Mouse (Mus musculus): ENCODE measurements around the gene E030025P04Rik. TPM values are rescaled to one million over a fixed set of nuclear protein-coding genes. Genes with fewer than 3 reads are reported as not detected.

E030025P04Rik gene
- polyA plus RNA-seq, 1 experiment from 2014 or later, result not detected

GRCm38 (mm10) chr11:109172224-109172623, 28.1 kb upstream of the E030025P04Rik start:
- ATAC-seq (ENCODE audit: low FRiP score, low TSS enrichment), result no peak
- Histone ChIP-seq H3K27me3 (ENCODE audit: control insufficient read depth, insufficient read depth, low read length) (no peaks in the 10 kb centered on the region), H3K9me3 (ENCODE audit: control insufficient read depth, low read length) (peaks cover 4% of the 10 kb centered on the region), H3K36me3 (ENCODE audit: control insufficient read depth, insufficient read depth, low read length) (no peaks in the 10 kb centered on the region), H3K4me3 (ENCODE audit: low read length) (no peak overlapping the region), H3K27ac (ENCODE audit: low read depth, low read length) (no peak overlapping the region), H3K4me2 (replicated peaks; ENCODE audit: low read depth, low read length) (no peak overlapping the region), H3K9ac (ENCODE audit: low read depth, low read length) (no peak overlapping the region), H3K4me1 (ENCODE audit: control insufficient read depth, insufficient read depth, low read length) (no peaks in the 10 kb centered on the region)
- 92% methylated on average over 1 of the region's 1 CpGs for WGBS

DNA sequence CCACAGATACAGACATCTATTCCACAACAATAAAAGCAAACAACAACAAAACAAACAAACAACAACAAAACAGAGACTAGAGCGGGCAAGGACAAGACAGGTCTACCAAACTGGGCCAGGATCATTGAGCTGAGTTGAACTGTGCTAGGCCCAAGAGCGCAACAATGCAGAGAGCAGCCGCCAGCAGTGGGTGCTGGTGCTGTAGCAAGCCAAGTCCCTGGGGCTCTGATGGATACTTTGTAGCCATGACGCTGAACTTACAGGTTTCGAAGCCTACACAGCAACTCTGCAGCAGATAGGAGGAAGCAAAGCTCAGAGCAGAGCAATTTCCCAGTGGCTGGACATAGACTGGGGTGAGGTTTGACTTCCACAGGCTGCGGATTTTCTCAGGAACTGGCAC, 26.6 kb upstream of the E030025P04Rik start:
- no peak for ATAC-seq (ENCODE audit: low FRiP score, low TSS enrichment)
- 92% methylated on average over 6 of the region's 6 CpGs for WGBS
- Histone ChIP-seq H3K27me3 (ENCODE audit: control insufficient read depth, insufficient read depth, low read length) (no peaks in the 10 kb centered on the region), H3K4me1 (ENCODE audit: control insufficient read depth, insufficient read depth, low read length) (no peaks in the 10 kb centered on the region), H3K9ac (ENCODE audit: low read depth, low read length) (no peak overlapping the region), H3K36me3 (ENCODE audit: control insufficient read depth, insufficient read depth, low read length) (no peaks in the 10 kb centered on the region), H3K4me3 (ENCODE audit: low read length) (no peak overlapping the region), H3K27ac (ENCODE audit: low read depth, low read length) (no peak overlapping the region), H3K9me3 (ENCODE audit: control insufficient read depth, low read length) (peaks cover 4% of the 10 kb centered on the region), H3K4me2 (replicated peaks; ENCODE audit: low read depth, low read length) (no peak overlapping the region)

- H3K4me2 ChIP-seq (replicated peaks; ENCODE audit: low read depth, low read length), result no peak overlapping the region
- no peak overlapping the region for H3K4me3 ChIP-seq (ENCODE audit: low read length)
- no peak for ATAC-seq (ENCODE audit: low FRiP score, low TSS enrichment)
- no peak overlapping the region for H3K27ac ChIP-seq (ENCODE audit: low read depth, low read length)
- no peaks in the 10 kb centered on the region for H3K36me3 ChIP-seq (ENCODE audit: control insufficient read depth, insufficient read depth, low read length)
- no peak overlapping the region for H3K9ac ChIP-seq (ENCODE audit: low read depth, low read length)
- no peaks in the 10 kb centered on the region for H3K27me3 ChIP-seq (ENCODE audit: control insufficient read depth, insufficient read depth, low read length)
- H3K9me3 ChIP-seq (ENCODE audit: control insufficient read depth, low read length), result no peaks in the 10 kb centered on the region
- H3K4me1 ChIP-seq (ENCODE audit: control insufficient read depth, insufficient read depth, low read length), result no peaks in the 10 kb centered on the region
- 59% methylated on average over 5 of the region's 5 CpGs for WGBS
Observed at GRCm38 (mm10) chr11:109157694-109158093, 13.5 kb upstream of the E030025P04Rik start.

DNA sequence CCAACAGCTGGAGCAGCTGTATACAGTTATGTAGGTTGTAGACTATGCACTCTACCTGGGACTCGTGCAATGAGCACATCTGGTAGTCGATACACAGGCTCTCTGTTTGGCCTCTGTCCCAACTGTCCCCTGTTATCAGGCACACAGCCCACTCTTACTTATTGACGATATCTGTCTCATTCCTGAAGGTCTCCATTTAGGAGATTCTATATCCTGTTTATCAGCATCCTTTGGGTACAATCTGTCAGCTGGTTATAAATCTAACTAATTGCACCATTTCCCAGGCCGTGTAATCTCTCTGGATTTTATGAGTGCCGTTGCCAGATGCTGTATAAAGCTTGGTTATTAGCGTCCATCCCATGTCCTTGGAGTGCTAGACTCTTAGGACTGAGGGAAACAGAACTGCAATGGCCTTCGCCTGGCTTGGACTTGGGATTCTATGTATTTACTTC, 747 bp upstream of the E030025P04Rik start:
- no peak for ATAC-seq (ENCODE audit: low FRiP score, low TSS enrichment)
- Histone ChIP-seq H3K4me3 (ENCODE audit: low read length) (no peak overlapping the region), H3K4me1 (ENCODE audit: control insufficient read depth, insufficient read depth, low read length) (no peaks in the 10 kb centered on the region), H3K27ac (ENCODE audit: low read depth, low read length) (no peak overlapping the region), H3K9ac (ENCODE audit: low read depth, low read length) (no peak overlapping the region), H3K36me3 (ENCODE audit: control insufficient read depth, insufficient read depth, low read length) (no peaks in the 10 kb centered on the region), H3K9me3 (ENCODE audit: control insufficient read depth, low read length) (no peaks in the 10 kb centered on the region), H3K27me3 (ENCODE audit: control insufficient read depth, insufficient read depth, low read length) (no peaks in the 10 kb centered on the region), H3K4me2 (replicated peaks; ENCODE audit: low read depth, low read length) (no peak overlapping the region)
- 50% methylated on average over 7 of the region's 7 CpGs for WGBS

GRCm38 (mm10) chr11:109126482-109126881, 17.7 kb downstream of the E030025P04Rik start:
- Histone ChIP-seq H3K4me3 (ENCODE audit: low read length) (no peak overlapping the region), H3K27ac (ENCODE audit: low read depth, low read length) (no peak overlapping the region), H3K36me3 (ENCODE audit: control insufficient read depth, insufficient read depth, low read length) (no peaks in the 10 kb centered on the region), H3K9me3 (ENCODE audit: control insufficient read depth, low read length) (peaks cover 3% of the 10 kb centered on the region; the same call in 1 of the 2 replicates), H3K4me2 (replicated peaks; ENCODE audit: low read depth, low read length) (no peak overlapping the region), H3K4me1 (ENCODE audit: control insufficient read depth, insufficient read depth, low read length) (no peaks in the 10 kb centered on the region), H3K9ac (ENCODE audit: low read depth, low read length) (no peak overlapping the region), H3K27me3 (ENCODE audit: control insufficient read depth, insufficient read depth, low read length) (no peaks in the 10 kb centered on the region)
- WGBS, result 53% methylated on average over 7 of the region's 7 CpGs
- ATAC-seq (ENCODE audit: low FRiP score, low TSS enrichment), result no peak

GRCm38 (mm10) chr11:109125451-109125850, 18.7 kb downstream of the E030025P04Rik start:
- H3K4me2 ChIP-seq (replicated peaks; ENCODE audit: low read depth, low read length), result no peak overlapping the region
- no peaks in the 10 kb centered on the region for H3K36me3 ChIP-seq (ENCODE audit: control insufficient read depth, insufficient read depth, low read length)
- H3K4me3 ChIP-seq (ENCODE audit: low read length), result no peak overlapping the region
- peaks cover under 1% of the 10 kb centered on the region; the same call in 1 of the 2 replicates for H3K9me3 ChIP-seq (ENCODE audit: control insufficient read depth, low read length)
- no peak overlapping the region for H3K9ac ChIP-seq (ENCODE audit: low read depth, low read length)
- H3K27ac ChIP-seq (ENCODE audit: low read depth, low read length), result no peak overlapping the region
- WGBS, result 83% methylated on average over 5 of the region's 5 CpGs
- ATAC-seq (ENCODE audit: low FRiP score, low TSS enrichment), result no peak
- no peaks in the 10 kb centered on the region for H3K27me3 ChIP-seq (ENCODE audit: control insufficient read depth, insufficient read depth, low read length)
- H3K4me1 ChIP-seq (ENCODE audit: control insufficient read depth, insufficient read depth, low read length), result no peaks in the 10 kb centered on the region

GRCm38 (mm10) chr11:109124284-109124683, 19.9 kb downstream of the E030025P04Rik start:
- no peak overlapping the region for H3K4me2 ChIP-seq (replicated peaks; ENCODE audit: low read depth, low read length)
- H3K9ac ChIP-seq (ENCODE audit: low read depth, low read length), result no peak overlapping the region
- no peaks in the 10 kb centered on the region for H3K4me1 ChIP-seq (ENCODE audit: control insufficient read depth, insufficient read depth, low read length)
- H3K27ac ChIP-seq (ENCODE audit: low read depth, low read length), result no peak overlapping the region
- no peaks in the 10 kb centered on the region for H3K36me3 ChIP-seq (ENCODE audit: control insufficient read depth, insufficient read depth, low read length)
- H3K4me3 ChIP-seq (ENCODE audit: low read length), result no peak overlapping the region
- no peaks in the 10 kb centered on the region for H3K27me3 ChIP-seq (ENCODE audit: control insufficient read depth, insufficient read depth, low read length)
- no peak for ATAC-seq (ENCODE audit: low FRiP score, low TSS enrichment)
- 60% methylated on average over 3 of the region's 3 CpGs for WGBS
- no peaks in the 10 kb centered on the region for H3K9me3 ChIP-seq (ENCODE audit: control insufficient read depth, low read length)

GRCm38 (mm10) chr11:109109826-109110346, 34.3 kb downstream of the E030025P04Rik start:
- no peaks in the 10 kb centered on the region for H3K9me3 ChIP-seq (ENCODE audit: control insufficient read depth, low read length)
- no peak overlapping the region for H3K27ac ChIP-seq (ENCODE audit: low read depth, low read length)
- ATAC-seq (ENCODE audit: low FRiP score, low TSS enrichment), result no peak
- H3K4me2 ChIP-seq (replicated peaks; ENCODE audit: low read depth, low read length), result no peak overlapping the region
- peaks cover 4% of the 10 kb centered on the region; the same call in 1 of the 2 replicates for H3K4me1 ChIP-seq (ENCODE audit: control insufficient read depth, insufficient read depth, low read length)
- H3K4me3 ChIP-seq (ENCODE audit: low read length), result no peak overlapping the region
- 23% methylated on average over 11 of the region's 11 CpGs for WGBS
- no peaks in the 10 kb centered on the region for H3K36me3 ChIP-seq (ENCODE audit: control insufficient read depth, insufficient read depth, low read length)
- H3K27me3 ChIP-seq (ENCODE audit: control insufficient read depth, insufficient read depth, low read length), result no peaks in the 10 kb centered on the region
- H3K9ac ChIP-seq (ENCODE audit: low read depth, low read length), result no peak overlapping the region

- Histone ChIP-seq H3K27ac (ENCODE audit: low read depth, low read length) (no peak overlapping the region), H3K27me3 (ENCODE audit: control insufficient read depth, insufficient read depth, low read length) (no peaks in the 10 kb centered on the region), H3K36me3 (ENCODE audit: control insufficient read depth, insufficient read depth, low read length) (no peaks in the 10 kb centered on the region), H3K9me3 (ENCODE audit: control insufficient read depth, low read length) (no peaks in the 10 kb centered on the region), H3K4me1 (ENCODE audit: control insufficient read depth, insufficient read depth, low read length) (peaks cover 4% of the 10 kb centered on the region; the same call in 1 of the 2 replicates), H3K9ac (ENCODE audit: low read depth, low read length) (no peak overlapping the region), H3K4me3 (ENCODE audit: low read length) (no peak overlapping the region), H3K4me2 (replicated peaks; ENCODE audit: low read depth, low read length) (no peak overlapping the region)
- no peak for ATAC-seq (ENCODE audit: low FRiP score, low TSS enrichment)
Observed at GRCm38 (mm10) chr11:109109056-109109455, 35.1 kb downstream of the E030025P04Rik start.
